Comparison of ENCODE assay signal across 14 mouse cellular contexts in the genomic region with DNA sequence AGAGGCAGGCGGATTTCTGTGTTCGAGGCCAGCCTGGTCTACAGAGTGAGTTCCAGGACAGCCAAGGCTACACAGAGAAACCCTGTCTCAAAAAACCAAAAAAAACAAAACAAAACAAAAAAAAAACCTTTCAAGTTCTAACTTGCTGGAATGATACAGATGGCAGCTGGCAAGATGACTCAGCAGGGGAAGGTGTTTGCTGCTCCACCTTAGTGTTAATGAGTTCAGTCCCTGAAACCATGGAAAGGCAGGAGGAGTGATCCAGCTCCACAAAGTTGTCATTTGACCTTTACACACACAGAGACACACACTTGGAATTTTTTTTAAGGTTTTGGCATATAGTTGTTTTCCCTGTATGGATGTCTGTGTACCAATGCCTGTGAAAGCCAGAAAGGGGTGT. TPM values are rescaled to one million over a fixed set of nuclear protein-coding genes. Genes with fewer than 3 reads are reported as not detected.
"Had no signal": no experiment of that assay in that cellular context is flagged by ENCODE, and none has a peak within 500 bp of the region (broad histone marks: within the 10 kb centered on the region; RNA-seq: fewer than 3 reads in every experiment).

No protein-coding gene starts in this region.

RNA-seq across cellular contexts. Expression of a gene that starts 16.9 kb away (rescaled TPM):
- total RNA-seq: layer of hippocampus, adult 8-10 months; layer of hippocampus, postnatal 10 days; layer of hippocampus, postnatal 36 days; left cerebral cortex, postnatal 36 days; megakaryocyte, adult 5-6 weeks had no signal
- polyA plus RNA-seq: limb, embryonic 11.5 days; liver, embryonic 11.5 days; lung, embryonic 14.5 days; lung, postnatal 0 days; macrophage; midbrain, embryonic 15.5 days; neural tube, embryonic 12.5 days; neural tube, embryonic 15.5 days; stomach, embryonic 14.5 days had no signal

RNA-seq across cellular contexts. Expression of a gene that starts 58.3 kb away (rescaled TPM):
- total RNA-seq: megakaryocyte, adult 5-6 weeks had no signal
- polyA plus RNA-seq: limb, embryonic 11.5 days; macrophage; neural tube, embryonic 12.5 days had no signal
